ENCODE assay signal across 17 mouse cellular contexts in genomic region chr3:53707101-53707500, GRCm38 (mm10). TPM values are rescaled to one million over a fixed set of nuclear protein-coding genes. Genes with fewer than 3 reads are reported as not detected.
A peak's percentile ranks its signal among the peaks of the same experiment; 100 is the strongest.
DNase-seq lines count a peak whose midpoint lies in the region; ATAC-seq lines count a peak whose summit lies in the region.
"Had no signal": no experiment of that assay in that cellular context is flagged by ENCODE, and none has a peak within 500 bp of the region (broad histone marks: within the 10 kb centered on the region; RNA-seq: fewer than 3 reads in every experiment).

No protein-coding gene starts in this region.

- peak; percentile 69; the same call in 1 of the 2 replicates for ATAC-seq in lung, embryonic 16.5 days (ENCODE audit: low read depth)
- peak; percentile 80 for ATAC-seq in heart, embryonic 16.5 days (replicated peaks; ENCODE audit: extremely low read depth, insufficient read depth, low FRiP score)
- ATAC-seq: hindbrain, embryonic 16.5 days; intestine, postnatal 0 days; midbrain, embryonic 15.5 days had no signal

- H3K4me2 ChIP-seq in lung, embryonic 16.5 days (ENCODE audit: low read depth, low read length): no peak overlapping the region
- 0 out of 2 replicates have a peak overlapping the region, but pooled peaks have one; percentile 10 for H3K4me2 ChIP-seq in heart, embryonic 16.5 days (ENCODE audit: low read depth, low read length)
- H3K4me2 ChIP-seq: limb, embryonic 13.5 days; midbrain, embryonic 15.5 days had no signal

- H3K27me3 ChIP-seq in lung, embryonic 16.5 days (ENCODE audit: control insufficient read depth, insufficient read depth, low read depth, low read length): no peaks in the 10 kb centered on the region
- H3K27me3 ChIP-seq in heart, embryonic 16.5 days (ENCODE audit: control insufficient read depth, insufficient read depth, low read length): no peaks in the 10 kb centered on the region
- H3K27me3 ChIP-seq: limb, embryonic 13.5 days; megakaryocyte, embryonic 14.5 days; midbrain, embryonic 15.5 days had no signal

- WGBS in lung, embryonic 16.5 days: 51% methylated on average over 3 of the region's 3 CpGs
- WGBS in heart, embryonic 16.5 days: 41% methylated on average over 3 of the region's 3 CpGs

- H3K9me3 ChIP-seq in lung, embryonic 16.5 days (ENCODE audit: control insufficient read depth, low read length): no peaks in the 10 kb centered on the region
- H3K9me3 ChIP-seq in heart, embryonic 16.5 days (replicated peaks; ENCODE audit: control insufficient read depth, low read length): no peaks in the 10 kb centered on the region
- H3K9me3 ChIP-seq: limb, embryonic 13.5 days; megakaryocyte, embryonic 14.5 days; midbrain, embryonic 15.5 days had no signal

- H3K4me1 ChIP-seq in lung, embryonic 16.5 days (replicated peaks; ENCODE audit: control insufficient read depth, insufficient read depth, low read length): peaks cover 11% of the 10 kb centered on the region
- H3K4me1 ChIP-seq in heart, embryonic 16.5 days (ENCODE audit: control insufficient read depth, insufficient read depth, low read length): peaks cover 16% of the 10 kb centered on the region
- H3K4me1 ChIP-seq: megakaryocyte, embryonic 14.5 days had no signal

- H3K9ac ChIP-seq in lung, embryonic 16.5 days (ENCODE audit: low read length): no peak overlapping the region
- no peak overlapping the region for H3K9ac ChIP-seq in heart, embryonic 16.5 days (ENCODE audit: low read length)
- H3K9ac ChIP-seq: limb, embryonic 13.5 days; midbrain, embryonic 15.5 days had no signal

- H3K27ac ChIP-seq in lung, embryonic 16.5 days (ENCODE audit: low read length): no peak overlapping the region
- H3K27ac ChIP-seq in heart, embryonic 16.5 days (ENCODE audit: low read length): peak overlapping the region; percentile 71
- H3K27ac ChIP-seq: heart, adult 2 months; limb, embryonic 13.5 days; midbrain, embryonic 15.5 days had no signal

- DNase-seq in lung, adult 18-20 months: no peak
- peak; percentile 21 to 55 for DNase-seq in kidney, adult 8-10 months
- no peak for DNase-seq in thymus, postnatal 4 days
- no peak for DNase-seq in layer of hippocampus, postnatal 14 days (ENCODE audit: low spot score in 2 of 2)
- DNase-seq in spleen, postnatal 14 days (ENCODE audit: low spot score in 2 of 2): no peak
- DNase-seq: cerebellum, postnatal 14 days; retina, postnatal 1 day; right cerebral cortex, postnatal 4 days had no signal

- H3K36me3 ChIP-seq in lung, embryonic 16.5 days (ENCODE audit: control insufficient read depth, insufficient read depth, low read length): no peaks in the 10 kb centered on the region
- H3K36me3 ChIP-seq in heart, embryonic 16.5 days (ENCODE audit: control insufficient read depth, insufficient read depth): no peaks in the 10 kb centered on the region
- H3K36me3 ChIP-seq: limb, embryonic 13.5 days; midbrain, embryonic 15.5 days had no signal

- no peak overlapping the region for H3K4me3 ChIP-seq in lung, embryonic 16.5 days (ENCODE audit: low read length)
- no peak overlapping the region for H3K4me3 ChIP-seq in heart, embryonic 16.5 days (ENCODE audit: low read length)
- H3K4me3 ChIP-seq: heart, adult 2 months; limb, embryonic 13.5 days; megakaryocyte, embryonic 14.5 days; midbrain, embryonic 15.5 days had no signal

RNA-seq across cellular contexts. Expression of gene Frem2, which starts 49.9 kb away (rescaled TPM):
- 10.2 and 10.7 TPM in 2 replicates for polyA plus RNA-seq in lung, embryonic 16.5 days (2015; fragmentation: Nextera tagmentation; extraction: Ambion mirVana)
- polyA plus RNA-seq in heart, embryonic 16.5 days (2015; fragmentation: Nextera tagmentation; extraction: Ambion mirVana): 2.4 and 3.2 TPM in 2 replicates
- total RNA-seq in layer of hippocampus, postnatal 14 days (2021): 1 to 10 TPM; 3.1 to 4.0 TPM
- total RNA-seq: neutrophil, adult 5-6 weeks had no signal

Comparison
In these comparisons a context has a peak if more than half of its experiments do, and no peak if none do; other contexts are left out.
1. DNase-seq: peak in kidney, adult 8-10 months (2 of 2); none in lung, adult 18-20 months (0 of 2), thymus, postnatal 4 days (single experiment), layer of hippocampus, postnatal 14 days (0 of 2) and spleen, postnatal 14 days (0 of 2).